Mouse (Mus musculus) midbrain, postnatal 0 days (tissue): ENCODE data around the gene Pml. TPM values are rescaled to one million over a fixed set of nuclear protein-coding genes. Genes with fewer than 3 reads are reported as not detected.

Source experiments
- ATAC-seq: fragments of 200-750 bp; cut with Nextera tagmentation; 2 replicates; pipeline ENCODE4 v1.8.0; 2017; ENCODE audit warnings: moderate number of reproducible peaks, mild to moderate bottlenecking, moderate TSS enrichment, moderate library complexity; ENCODE audit not compliant: low FRiP score
- DNase-seq: peaks from one replicate; pipeline ENCODE4 v3.0.0-alpha.2; 2015; ENCODE audit warnings: low spot score
- H3K27ac ChIP-seq: fragments of 300-500 bp; sonication (generic); 2 replicates; pipeline ENCODE4 v1.5.1; 2014; ENCODE audit warnings: low read depth, mild to moderate bottlenecking, low read length, mixed read lengths
- H3K27me3 ChIP-seq: fragments of 300-500 bp; sonication (generic); 2 replicates; pipeline ENCODE4 v1.6.1; 2014; ENCODE audit warnings: low read length, control low read depth, mixed read lengths; ENCODE audit not compliant: insufficient read depth
- H3K36me3 ChIP-seq: fragments of 300-500 bp; sonication (generic); 2 replicates; pipeline ENCODE4 v1.6.1; 2014; ENCODE audit warnings: low read length, control low read depth, mixed read lengths; ENCODE audit not compliant: insufficient read depth
- H3K4me1 ChIP-seq: fragments of 300-500 bp; sonication (generic); 2 replicates; pipeline ENCODE4 v1.6.1; 2014; ENCODE audit warnings: mild to moderate bottlenecking, control low read depth, antibody characterized with exemption, low read length, mixed read lengths; ENCODE audit not compliant: insufficient read depth
- H3K4me2 ChIP-seq: fragments of 300-500 bp; sonication (generic); 2 replicates; pipeline ENCODE4 v1.6.1; 2014; ENCODE audit warnings: low read depth, mild to moderate bottlenecking, low read length, mixed read lengths; ENCODE audit not compliant: poor library complexity, severe bottlenecking
- H3K4me3 ChIP-seq: fragments of 300-500 bp; sonication (generic); 2 replicates; pipeline ENCODE4 v1.5.1; 2014; ENCODE audit warnings: low read depth, mild to moderate bottlenecking, low read length, moderate library complexity
- H3K9ac ChIP-seq: fragments of 300-500 bp; sonication (generic); replicated peaks from 2 replicates; pipeline ENCODE4 v1.6.1; 2014; ENCODE audit warnings: mild to moderate bottlenecking, low read length, moderate library complexity, mixed read lengths; ENCODE audit not compliant: poor library complexity, severe bottlenecking
- H3K9me3 ChIP-seq: fragments of 300-500 bp; sonication (generic); 2 replicates; pipeline ENCODE4 v1.6.1; 2016; ENCODE audit warnings: low read length, control low read depth
- CTCF ChIP-seq: IDR thresholded peaks from 2 replicates; pipeline ENCODE4 v1.5.1; 2016; ENCODE audit warnings: antibody characterized with exemption, mild to moderate bottlenecking
- WGBS: fragments of 180-500 bp; shearing (Covaris S2); extraction: QIAGEN DNeasy Blood & Tissue Kit; methylation state at CpG from one replicate; pipeline ENCODE4 v1.1.7; 2014; 5-methylcytosine and 5-hydroxymethylcytosine counted together
- polyA plus RNA-seq: library from polyadenylated mRNA; unstranded; fragments of >200 nt; fragmentation: Nextera tagmentation; extraction: Ambion mirVana; gene quantifications from 2 replicates; pipeline ENCODE4 v1.2.1, GENCODE M21; 2015
- total RNA-seq: library from RNA; depleted of rRNA; stranded (reverse); fragments of >200 nt; gene quantifications from 2 replicates; pipeline ENCODE4 v1.2.3, GENCODE M21; 2014

Gene Pml
- total and polyA plus RNA-seq, 2 experiments from 2014 or later, result 3.2 to 9.0 TPM

DNA sequence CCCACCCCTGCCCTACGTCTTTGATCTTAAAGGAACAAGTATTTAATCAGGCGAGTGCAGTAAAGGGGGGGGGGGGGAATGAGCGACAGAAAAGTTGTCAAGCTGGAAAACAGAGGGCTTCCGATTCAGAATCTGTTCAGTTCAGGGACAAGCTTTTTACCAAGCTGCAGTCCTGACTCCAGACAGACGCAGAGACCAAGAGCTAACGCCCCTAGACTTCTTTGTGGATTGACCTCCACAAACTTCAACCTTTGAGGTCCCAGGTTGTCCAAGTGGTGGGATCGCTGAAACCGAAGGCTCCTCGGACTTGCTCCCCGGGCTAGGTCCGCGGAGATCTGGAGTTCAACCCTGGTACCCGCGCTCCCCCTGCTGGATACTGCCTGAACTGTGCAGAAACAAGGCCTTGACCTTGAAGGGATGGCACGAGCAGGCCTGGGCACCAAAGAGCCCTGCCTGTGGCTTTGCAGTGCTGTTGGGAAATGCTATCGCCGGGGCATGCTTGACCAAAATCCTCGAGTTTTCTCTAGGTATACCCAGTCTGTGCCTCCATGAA, 45.1 kb downstream of the Pml start:
- Histone ChIP-seq H3K27ac (no peak overlapping the region), H3K9ac (no peak overlapping the region), H3K4me3 (peak overlapping the region; percentile 26), H3K4me2 (peak overlapping the region; percentile 32), H3K27me3 (peaks cover 34% of the 10 kb centered on the region), H3K4me1 (0 out of 2 replicates have a peak, but pooled peaks cover 2% of the 10 kb centered on the region), H3K36me3 (no peaks in the 10 kb centered on the region), H3K9me3 (no peaks in the 10 kb centered on the region)
- peak; percentile 53; the same call in 1 of the 2 replicates for ATAC-seq
- peak; percentile 83 for DNase-seq
- TF ChIP-seq CTCF, result peak; percentile 91
- WGBS, result 5% methylated on average over 18 of the region's 18 CpGs

DNA sequence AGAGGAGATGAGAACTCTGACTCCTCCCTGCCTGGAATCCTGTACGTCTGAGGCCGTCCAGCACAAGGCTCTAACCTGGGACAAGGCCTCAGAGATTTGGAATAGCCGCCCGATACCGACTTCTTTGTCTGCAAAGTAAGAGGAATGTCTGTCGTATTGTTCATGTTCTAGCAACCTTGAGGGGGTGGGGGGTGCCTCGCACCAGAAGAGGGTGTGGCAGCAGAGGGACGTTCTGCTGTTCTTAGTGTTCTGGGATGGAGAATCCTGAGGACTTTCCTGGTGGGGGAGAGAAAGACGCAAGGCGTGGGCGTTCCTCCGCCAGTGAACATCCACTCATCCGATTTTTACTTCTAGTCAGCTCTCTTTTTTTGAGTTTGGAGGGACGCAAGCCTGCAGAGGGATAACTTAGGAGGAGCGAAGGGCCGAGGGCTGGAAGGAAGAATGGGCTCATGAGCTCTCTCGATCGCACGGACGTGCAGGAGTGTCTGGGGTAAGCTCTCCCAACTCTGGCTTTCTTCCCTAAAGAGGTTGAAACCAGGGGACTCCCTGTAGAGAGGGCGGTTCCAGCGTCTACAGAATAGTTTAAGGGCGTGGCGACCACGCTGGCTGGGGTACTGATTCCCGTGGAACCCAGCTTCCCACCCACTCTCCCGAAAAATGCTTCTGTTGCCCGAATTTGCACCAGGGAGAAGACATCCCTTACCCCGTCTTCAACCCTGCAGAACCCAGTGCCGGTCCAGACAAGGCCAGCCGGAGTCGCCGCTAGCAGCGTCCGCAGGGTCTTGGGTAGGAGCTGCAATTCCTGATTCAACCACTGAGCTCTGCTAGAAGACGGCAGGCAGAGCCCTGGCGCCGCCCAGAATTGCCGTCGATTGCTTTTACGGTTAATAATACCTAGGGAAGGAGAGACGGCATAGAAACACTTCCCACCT, 45.8 kb downstream of the Pml start, which contains the start of the genes Islr and Islr2:
TSS of gene Islr (minus strand) at position 791 of the 932 bp plus-strand sequence.
TSS of gene Islr2 (minus strand) at position 804 of the 932 bp plus-strand sequence.
- peak; percentile 70 for TF ChIP-seq CTCF
- H3K4me3 ChIP-seq, result peak within 1 kb of the TSS; percentile 26
- H3K9me3 ChIP-seq, result no peaks in the 10 kb centered on the region
- H3K4me2 ChIP-seq, result peak within 1 kb of the TSS; percentile 66
- ATAC-seq, result peak; percentile 55
- 4% methylated on average over 42 of the region's 42 CpGs for WGBS
- H3K36me3 ChIP-seq, result no peaks in the 10 kb centered on the region
- H3K9ac ChIP-seq, result no peak within 1 kb of the TSS
- peaks cover 2% of the 10 kb centered on the region; the same call in 1 of the 2 replicates for H3K4me1 ChIP-seq
- peak within 1 kb of the TSS; percentile 69 for H3K27ac ChIP-seq
- peaks cover 41% of the 10 kb centered on the region for H3K27me3 ChIP-seq
- DNase-seq, result peak; percentile 83

DNA sequence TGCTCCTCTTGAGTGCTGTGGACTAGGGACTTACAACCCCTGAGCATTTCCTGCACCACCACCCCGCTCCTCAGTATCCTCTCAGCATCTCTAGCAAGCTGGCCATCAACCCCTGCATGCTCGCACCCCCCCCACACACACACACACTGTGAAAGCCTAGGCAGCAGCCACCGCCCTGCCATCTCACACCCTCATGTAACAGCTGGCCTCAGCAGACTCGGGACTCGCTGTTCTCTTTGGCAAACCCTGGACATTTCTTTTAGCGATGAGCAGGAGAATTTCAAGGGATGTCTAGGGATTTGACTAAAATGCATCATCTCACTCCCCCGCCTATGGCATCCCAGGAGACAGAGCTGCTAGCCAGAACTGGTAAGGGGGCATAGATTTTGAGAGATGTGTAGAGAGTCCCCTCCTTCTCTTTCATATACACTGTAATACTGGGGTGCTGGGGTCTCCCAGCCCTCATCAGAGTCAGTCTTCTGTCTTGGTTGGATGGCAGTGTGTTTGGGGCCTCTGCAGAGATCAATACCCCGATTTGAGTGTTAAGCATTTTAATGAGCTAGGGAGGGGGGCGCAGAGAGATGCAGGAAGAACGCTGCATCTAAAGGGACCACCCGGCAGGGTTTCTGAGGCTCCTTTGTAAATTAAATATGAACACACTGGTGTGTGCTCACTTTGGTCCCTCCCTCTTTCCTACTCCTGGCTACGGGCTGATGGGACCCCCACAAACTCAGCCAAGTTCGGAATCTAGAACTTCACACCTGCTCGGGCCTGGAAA, 46.7 kb downstream of the Pml start:
- Histone ChIP-seq H3K27ac (peak overlapping the region; percentile 69), H3K27me3 (peaks cover 50% of the 10 kb centered on the region), H3K4me3 (peak overlapping the region; percentile 35), H3K36me3 (no peaks in the 10 kb centered on the region), H3K9ac (peak overlapping the region; percentile 37), H3K4me2 (peak overlapping the region; percentile 66), H3K4me1 (peaks cover 2% of the 10 kb centered on the region; the same call in 1 of the 2 replicates), H3K9me3 (no peaks in the 10 kb centered on the region)
- TF ChIP-seq CTCF, result no peak
- DNase-seq, result no peak
- no peak for ATAC-seq
- 8% methylated on average over 14 of the region's 14 CpGs for WGBS

DNA sequence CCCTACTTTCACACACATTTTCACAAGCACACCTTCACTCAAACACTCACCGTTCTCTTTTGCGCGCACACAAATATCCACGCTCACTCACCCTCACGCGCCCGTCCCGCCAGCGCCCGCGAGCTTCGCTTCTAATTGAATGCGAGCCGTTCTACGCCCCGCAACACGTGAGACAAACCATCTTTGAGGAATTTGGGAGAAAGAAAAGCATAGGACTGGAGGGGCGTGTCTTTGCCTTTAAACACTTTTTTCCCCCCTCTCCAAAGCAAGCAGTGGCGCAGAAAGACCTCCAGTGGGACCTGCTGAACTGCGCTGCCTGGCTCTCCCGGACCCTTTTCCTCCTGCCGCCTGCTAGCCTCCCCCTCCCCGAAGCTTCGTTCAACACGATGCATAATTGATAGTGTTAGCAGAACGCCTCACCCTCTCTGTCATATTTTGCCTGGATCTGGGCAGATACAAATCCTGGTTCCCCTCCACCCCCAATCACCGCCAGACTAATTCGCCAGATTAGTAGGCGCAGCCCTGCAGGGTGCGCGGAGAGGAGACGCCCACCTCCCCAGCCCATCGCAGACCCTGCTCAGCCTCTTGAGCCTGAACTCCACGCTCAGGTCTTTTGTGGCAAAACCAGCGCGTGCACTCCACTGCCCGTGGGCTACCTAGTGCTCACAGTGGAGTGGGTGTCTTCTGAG, 47.6 kb downstream of the Pml start:
- peak overlapping the region; percentile 69 for H3K27ac ChIP-seq
- DNase-seq (no peak), ATAC-seq (no peak)
- H3K36me3 ChIP-seq, result no peaks in the 10 kb centered on the region
- peak overlapping the region; percentile 35 for H3K4me3 ChIP-seq
- H3K4me2 ChIP-seq, result peak overlapping the region; percentile 66
- peaks cover 55% of the 10 kb centered on the region for H3K27me3 ChIP-seq
- H3K9ac ChIP-seq, result peak overlapping the region; percentile 37
- TF ChIP-seq CTCF, result no peak
- WGBS, result 1% methylated on average over 37 of the region's 37 CpGs
- H3K4me1 ChIP-seq, result peaks cover 6% of the 10 kb centered on the region
- no peaks in the 10 kb centered on the region for H3K9me3 ChIP-seq
